Mouse (Mus musculus) forebrain, postnatal 0 days (tissue): ENCODE results near the gene Rgs8. TPM values are rescaled to one million over a fixed set of nuclear protein-coding genes. Genes with fewer than 3 reads are reported as not detected.

Experiments
- ATAC-seq: fragments of 200-750 bp; cut with Nextera tagmentation; 2 replicates; pipeline ENCODE4 v1.8.0; 2017; ENCODE audit warnings: mild to moderate bottlenecking, moderate library complexity
- DNase-seq: peaks from one replicate; pipeline ENCODE4 v3.0.0-alpha.2; 2015
- H3K27ac ChIP-seq: fragments of 300-500 bp; sonication (generic); 2 replicates; pipeline ENCODE4 v1.5.1; 2014; ENCODE audit warnings: low read depth, mild to moderate bottlenecking, antibody characterized with exemption, low read length, moderate library complexity, mixed read lengths
- H3K27me3 ChIP-seq: fragments of 300-500 bp; sonication (generic); 2 replicates; pipeline ENCODE4 v1.6.1; 2014; ENCODE audit warnings: mild to moderate bottlenecking, low read length, mixed read lengths; ENCODE audit not compliant: insufficient read depth
- H3K36me3 ChIP-seq: fragments of 300-500 bp; sonication (generic); 2 replicates; pipeline ENCODE4 v1.6.1; 2014; ENCODE audit warnings: mild to moderate bottlenecking, moderate library complexity; ENCODE audit not compliant: insufficient read depth
- H3K4me1 ChIP-seq: fragments of 300-500 bp; sonication (generic); 2 replicates; pipeline ENCODE4 v1.6.1; 2014; ENCODE audit warnings: antibody characterized with exemption; ENCODE audit not compliant: insufficient read depth
- H3K4me2 ChIP-seq: fragments of 300-500 bp; sonication (generic); 2 replicates; pipeline ENCODE4 v1.6.1; 2014; ENCODE audit warnings: low read depth, mild to moderate bottlenecking, moderate library complexity
- H3K4me3 ChIP-seq: fragments of 300-500 bp; sonication (generic); 2 replicates; pipeline ENCODE4 v1.5.1; 2014; ENCODE audit warnings: low read depth, low read length, mixed read lengths
- H3K9ac ChIP-seq: fragments of 300-500 bp; sonication (generic); 2 replicates; pipeline ENCODE4 v1.6.1; 2014; ENCODE audit warnings: mild to moderate bottlenecking
- H3K9me3 ChIP-seq: fragments of 300-500 bp; sonication (generic); 2 replicates; pipeline ENCODE4 v1.6.1; 2016; ENCODE audit warnings: low read length
- CTCF ChIP-seq: sonication (generic); IDR thresholded peaks from 2 replicates; pipeline ENCODE4 v1.5.1; 2016; ENCODE audit warnings: antibody characterized with exemption, control low read depth, low read depth
- WGBS: fragments of 180-500 bp; shearing (Covaris S2); extraction: QIAGEN DNeasy Blood & Tissue Kit; methylation state at CpG from one replicate; pipeline ENCODE4 v1.1.7; 2014; 5-methylcytosine and 5-hydroxymethylcytosine counted together
- polyA plus RNA-seq: library from polyadenylated mRNA; unstranded; fragments of >200 nt; fragmentation: Nextera tagmentation; extraction: Ambion mirVana; gene quantifications from 2 replicates; pipeline ENCODE4 v1.2.1, GENCODE M21; 2015
- total RNA-seq: library from RNA; depleted of rRNA; stranded (reverse); fragments of >200 nt; gene quantifications from 2 replicates; pipeline ENCODE4 v1.2.3, GENCODE M21; 2014; rRNA removed

Gene Rgs8
- total RNA-seq (19.3 and 22.7 TPM in 2 replicates), polyA plus RNA-seq (12.0 and 16.6 TPM in 2 replicates)

- WGBS: 5% methylated on average over 26 of the region's 26 CpGs
- peak; percentile 92 for ATAC-seq
- H3K27ac ChIP-seq: peak within 1 kb of the TSS; percentile 62
Observed at GRCm38 (mm10) chr1:153652938-153653623, at the start of gene Rgs8. Rgs8 (plus strand) TSS chr1:153653025.

DNA sequence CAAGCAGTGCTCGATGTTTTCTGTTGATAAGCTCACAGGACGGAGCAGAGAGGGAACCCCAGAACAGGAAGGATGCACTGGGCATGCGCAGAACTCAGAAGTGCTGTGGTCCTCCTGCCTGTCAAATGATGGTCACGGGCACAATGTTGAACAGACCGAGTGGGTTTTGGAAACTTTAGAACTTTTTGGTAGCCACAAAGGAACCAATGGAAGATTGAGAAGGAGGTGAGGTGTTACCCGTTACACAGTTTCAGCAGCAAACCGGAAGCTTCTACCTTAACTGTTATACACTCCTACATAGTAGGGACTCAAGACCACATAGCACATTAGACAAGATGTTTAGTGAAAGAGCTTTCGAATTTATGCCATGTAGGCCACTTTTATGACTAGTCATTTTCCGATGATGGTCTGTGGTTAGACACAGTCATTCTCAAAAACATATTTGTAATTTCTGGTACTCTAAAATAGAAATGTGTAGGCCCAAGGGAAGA, 35.4 kb upstream of the Rgs8 start:
- no peak overlapping the region for H3K9ac ChIP-seq
- TF ChIP-seq CTCF: no peak
- WGBS: 96% methylated on average over 9 of the region's 9 CpGs
- no peaks in the 10 kb centered on the region for H3K27me3 ChIP-seq
- no peak overlapping the region for H3K4me2 ChIP-seq
- DNase-seq: no peak
- no peaks in the 10 kb centered on the region for H3K4me1 ChIP-seq
- ATAC-seq: no peak
- H3K27ac ChIP-seq: no peak overlapping the region
- H3K36me3 ChIP-seq: no peaks in the 10 kb centered on the region
- no peak overlapping the region for H3K4me3 ChIP-seq
- H3K9me3 ChIP-seq: no peaks in the 10 kb centered on the region

More at GRCm38 (mm10) chr1:153652938-153653623, at the start of gene Rgs8:
- peak; percentile 17; the same call in 1 of the 2 replicates for TF ChIP-seq CTCF
- Histone ChIP-seq H3K9me3 (no peaks in the 10 kb centered on the region), H3K27me3 (no peaks in the 10 kb centered on the region), H3K36me3 (no peaks in the 10 kb centered on the region), H3K4me3 (peak within 1 kb of the TSS; percentile 44), H3K9ac (peak within 1 kb of the TSS; percentile 56), H3K4me1 (0 out of 2 replicates have a peak, but pooled peaks cover 13% of the 10 kb centered on the region), H3K4me2 (peak within 1 kb of the TSS; percentile 78)
- peak; percentile 61 for DNase-seq

GRCm38 (mm10) chr1:153623036-153623435, 29.8 kb upstream of the Rgs8 start:
- DNase-seq: no peak
- no peak overlapping the region for H3K4me2 ChIP-seq
- no peak for TF ChIP-seq CTCF
- 91% methylated on average over 4 of the region's 4 CpGs for WGBS
- no peaks in the 10 kb centered on the region for H3K36me3 ChIP-seq
- no peak for ATAC-seq
- no peaks in the 10 kb centered on the region for H3K27me3 ChIP-seq
- H3K9ac ChIP-seq: no peak overlapping the region
- no peak overlapping the region for H3K27ac ChIP-seq
- no peaks in the 10 kb centered on the region for H3K9me3 ChIP-seq
- no peaks in the 10 kb centered on the region for H3K4me1 ChIP-seq
- H3K4me3 ChIP-seq: no peak overlapping the region

- H3K4me1 ChIP-seq: no peaks in the 10 kb centered on the region
- H3K36me3 ChIP-seq: no peaks in the 10 kb centered on the region
- no peak overlapping the region for H3K4me2 ChIP-seq
- ATAC-seq: no peak
- no peak overlapping the region for H3K9ac ChIP-seq
- DNase-seq: no peak
- no peaks in the 10 kb centered on the region for H3K27me3 ChIP-seq
- WGBS: 92% methylated on average over 6 of the region's 6 CpGs
- no peak overlapping the region for H3K27ac ChIP-seq
- H3K4me3 ChIP-seq: no peak overlapping the region
- H3K9me3 ChIP-seq: no peaks in the 10 kb centered on the region
- TF ChIP-seq CTCF: no peak
Observed at GRCm38 (mm10) chr1:153632686-153633085, 20.1 kb upstream of the Rgs8 start.

DNA sequence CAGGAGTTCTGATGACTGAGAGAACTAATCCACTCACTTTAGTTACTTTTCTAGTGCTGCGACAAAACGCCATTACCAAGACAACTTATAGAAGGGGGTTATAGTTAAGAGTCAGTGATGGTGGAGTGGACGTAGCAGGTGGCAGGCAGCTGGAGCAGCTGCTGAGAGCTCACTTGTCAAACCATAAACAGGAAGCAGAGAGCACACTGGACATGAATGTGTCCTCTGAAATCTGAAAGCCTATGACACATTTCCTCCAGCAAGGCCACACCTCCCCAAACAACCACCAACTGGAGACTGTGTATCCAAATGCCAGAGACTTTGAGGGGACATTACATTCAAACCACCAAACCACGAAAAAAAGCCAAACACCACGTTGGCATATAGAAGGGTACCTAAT, 17.8 kb upstream of the Rgs8 start:
- no peak for DNase-seq
- Histone ChIP-seq H3K4me2 (no peak overlapping the region), H3K4me1 (no peaks in the 10 kb centered on the region), H3K36me3 (no peaks in the 10 kb centered on the region), H3K27ac (no peak overlapping the region), H3K4me3 (no peak overlapping the region), H3K9ac (no peak overlapping the region), H3K27me3 (no peaks in the 10 kb centered on the region), H3K9me3 (no peaks in the 10 kb centered on the region)
- TF ChIP-seq CTCF: no peak
- ATAC-seq: peak; percentile 43
- WGBS: 63% methylated on average over 5 of the region's 5 CpGs

DNA sequence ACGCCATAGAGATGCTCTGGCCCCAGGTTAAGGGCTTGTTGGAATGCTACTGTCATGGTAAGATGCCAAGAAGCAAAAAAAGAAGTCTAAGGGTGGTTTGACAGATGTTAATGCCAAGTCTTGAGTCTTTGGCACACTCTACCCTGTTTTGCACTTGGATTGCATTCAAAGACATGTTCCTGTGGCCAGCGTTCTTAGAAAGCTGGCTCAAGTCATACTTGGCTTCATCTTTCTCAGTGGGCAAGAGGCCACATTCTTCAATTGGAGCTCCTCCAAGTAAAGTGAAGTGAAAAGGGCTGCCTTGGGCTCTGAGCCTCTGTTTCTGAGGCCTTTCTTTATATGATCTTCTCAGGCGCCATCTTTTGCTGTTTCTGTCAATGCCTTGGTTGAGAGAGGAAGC, 17.3 kb upstream of the Rgs8 start:
- peak; percentile 83 for ATAC-seq
- Histone ChIP-seq H3K4me3 (no peak overlapping the region), H3K27ac (peak overlapping the region; percentile 35; the same call in 1 of the 2 replicates), H3K27me3 (no peaks in the 10 kb centered on the region), H3K4me2 (no peak overlapping the region), H3K9ac (no peak overlapping the region), H3K36me3 (no peaks in the 10 kb centered on the region), H3K4me1 (no peaks in the 10 kb centered on the region), H3K9me3 (no peaks in the 10 kb centered on the region)
- 34% methylated on average over 3 of the region's 3 CpGs for WGBS
- peak; percentile 86 for DNase-seq
- TF ChIP-seq CTCF: no peak

- 77% methylated on average over 5 of the region's 5 CpGs for WGBS
- DNase-seq (no peak), ATAC-seq (no peak)
- Histone ChIP-seq H3K9me3 (no peaks in the 10 kb centered on the region), H3K4me2 (no peak overlapping the region), H3K27ac (no peak overlapping the region), H3K4me1 (peaks cover 10% of the 10 kb centered on the region), H3K4me3 (no peak overlapping the region), H3K9ac (no peak overlapping the region), H3K36me3 (no peaks in the 10 kb centered on the region), H3K27me3 (no peaks in the 10 kb centered on the region)
- no peak for TF ChIP-seq CTCF
Observed at GRCm38 (mm10) chr1:153636821-153637220, 16.0 kb upstream of the Rgs8 start.
